Mouse (Mus musculus) layer of hippocampus, adult 18-20 months (tissue): Measurements from ENCODE around the gene Grk4. TPM values are rescaled to one million over a fixed set of nuclear protein-coding genes. Genes with fewer than 3 reads are reported as not detected.

Experiments
- DNase-seq, 2 experiments: peaks; one replicate each; pipeline ENCODE4 v3.0.0; 2022; ENCODE audit warnings: low spot score in 2 of 2
- long read RNA-seq: library from polyadenylated mRNA; stranded (forward); transcript quantifications from one replicate; pipeline ENCODE4 v2.0.0, GENCODE M21; 2021
- total RNA-seq, 2 experiments: library from RNA; stranded (reverse); gene quantifications; 2 replicates each; pipeline ENCODE4 v1.2.3; 2021

The Grk4 gene
- total RNA-seq = 1 to 10 TPM; 5.3 to 5.6 TPM
- long read RNA-seq, partial matches to known transcripts = 0 of 3 reads
- long read RNA-seq, other reads (novel, unspliced or antisense) = 2 of 3 reads

DNA sequence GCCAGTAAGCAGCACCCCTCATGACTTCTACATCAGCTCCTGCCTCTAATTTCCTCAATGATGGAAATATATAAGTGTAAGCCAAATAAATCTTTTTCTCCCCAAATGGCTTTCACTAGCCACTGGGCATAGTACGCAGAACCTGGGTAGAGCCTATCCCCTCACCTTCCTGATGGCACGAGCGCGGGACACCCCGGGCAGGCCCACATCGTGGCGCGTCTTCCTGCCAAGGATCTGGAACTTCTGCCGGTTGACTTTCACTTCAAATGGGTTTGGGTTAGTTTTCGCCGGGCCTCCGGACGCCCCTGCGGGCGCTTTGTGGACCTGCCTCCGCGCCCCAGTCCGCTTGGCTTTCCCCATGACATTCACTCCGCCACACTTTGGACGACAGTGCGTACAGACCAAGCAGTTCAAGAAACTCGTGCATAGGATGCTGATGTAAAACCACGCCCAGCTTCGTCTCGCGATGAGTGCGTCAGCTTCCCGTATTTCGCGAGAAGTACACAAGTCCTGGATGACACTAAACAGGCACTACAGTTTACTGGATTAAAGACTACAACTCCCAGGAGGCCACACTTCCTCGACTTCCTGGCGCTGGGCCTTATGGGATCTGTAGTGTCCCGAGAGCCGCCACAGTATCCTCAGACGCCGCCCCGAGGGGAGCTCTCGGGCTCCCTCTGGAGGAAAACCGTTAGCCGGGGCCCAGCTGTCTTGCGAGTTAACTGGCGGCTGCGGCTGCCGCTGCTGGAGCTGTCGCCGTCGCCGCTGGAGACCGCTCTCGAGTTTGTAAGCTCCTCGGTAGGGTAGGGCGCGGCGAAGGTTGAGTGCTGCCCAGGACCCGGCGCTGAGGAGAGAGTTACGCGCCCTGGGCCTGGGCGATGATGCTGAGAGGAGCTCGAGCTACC, at the start of gene Grk4, which contains the start of gene Nop14:
Grk4 (plus strand) TSS at position 694 of the 905 bp plus-strand sequence.
Nop14 (minus strand) TSS at position 463 of the 905 bp plus-strand sequence.
- peak; percentile 99 to 100 for DNase-seq

DNA sequence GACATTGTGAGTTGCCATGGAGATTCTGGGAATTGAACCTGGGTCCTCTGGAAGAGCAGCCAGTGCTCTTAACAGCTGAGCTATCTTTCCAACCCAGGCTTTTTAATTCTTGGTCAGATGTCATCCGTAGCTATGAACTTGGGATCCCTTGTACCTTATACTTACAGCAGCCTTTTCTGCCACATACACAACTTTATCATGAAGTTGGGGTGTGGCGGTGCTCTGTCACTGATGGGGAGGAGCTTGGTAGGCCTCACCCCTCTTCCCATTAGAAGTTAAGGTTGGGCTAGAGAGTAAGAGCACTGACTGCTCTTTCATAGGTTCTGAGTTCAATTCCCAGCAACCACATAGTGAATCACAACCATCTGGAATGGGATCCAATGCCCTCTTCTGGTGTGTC, 27.2 kb upstream of the Grk4 start:
- DNase-seq = no peak

DNA sequence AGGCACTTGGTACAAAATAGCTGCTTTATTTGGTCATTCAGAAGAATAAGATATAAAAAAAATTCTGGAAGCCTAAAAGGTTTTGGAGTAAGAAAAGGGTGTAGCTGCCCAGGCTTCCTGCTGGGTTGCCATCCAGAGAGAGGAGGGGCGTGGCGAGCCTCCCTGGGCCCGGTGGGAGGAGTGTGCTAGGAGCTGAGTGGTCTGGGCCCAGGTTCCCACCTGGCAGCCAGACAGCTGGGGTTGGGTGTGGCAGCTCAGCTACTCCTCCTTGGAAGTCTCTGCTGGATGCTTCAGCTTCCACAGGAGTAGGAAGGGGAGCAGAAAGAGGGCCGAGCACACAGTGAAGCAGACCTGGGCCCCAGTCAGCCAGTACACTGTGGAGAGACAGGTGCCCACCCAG, 26.5 kb upstream of the Grk4 start:
- DNase-seq = no peak

DNA sequence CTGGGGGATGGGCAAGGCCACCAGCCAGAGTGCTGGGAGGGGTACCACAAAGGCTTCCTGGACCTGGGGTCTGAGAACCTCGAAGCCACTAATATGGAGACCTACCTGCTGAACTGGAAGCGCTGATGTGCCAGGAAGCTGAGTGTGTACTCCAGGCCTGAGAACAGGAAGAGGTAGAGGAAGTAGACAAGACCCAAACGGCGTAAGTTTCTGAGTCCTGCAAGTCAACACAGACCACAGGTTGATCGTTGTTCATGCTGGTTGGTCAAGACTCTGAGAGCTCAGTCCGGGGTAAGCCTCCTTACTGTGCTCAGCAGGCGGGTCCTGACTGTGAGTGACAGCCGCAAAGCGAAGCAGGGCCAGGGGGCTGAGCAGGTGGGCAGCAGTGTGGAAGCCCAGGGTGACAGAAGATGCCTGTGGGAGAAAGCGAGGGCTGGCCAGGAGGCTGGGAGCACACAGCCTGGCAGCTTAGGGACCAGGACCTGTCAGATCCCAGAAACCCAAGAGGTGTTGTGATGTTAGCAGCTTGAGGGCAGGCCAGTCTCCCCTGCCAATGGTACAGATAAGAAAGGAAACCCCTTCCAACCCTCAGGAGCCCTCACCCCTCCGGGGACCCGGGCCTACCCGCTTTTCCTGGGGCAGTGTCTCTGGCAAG, 25.3 kb upstream of the Grk4 start:
- DNase-seq = no peak

DNA sequence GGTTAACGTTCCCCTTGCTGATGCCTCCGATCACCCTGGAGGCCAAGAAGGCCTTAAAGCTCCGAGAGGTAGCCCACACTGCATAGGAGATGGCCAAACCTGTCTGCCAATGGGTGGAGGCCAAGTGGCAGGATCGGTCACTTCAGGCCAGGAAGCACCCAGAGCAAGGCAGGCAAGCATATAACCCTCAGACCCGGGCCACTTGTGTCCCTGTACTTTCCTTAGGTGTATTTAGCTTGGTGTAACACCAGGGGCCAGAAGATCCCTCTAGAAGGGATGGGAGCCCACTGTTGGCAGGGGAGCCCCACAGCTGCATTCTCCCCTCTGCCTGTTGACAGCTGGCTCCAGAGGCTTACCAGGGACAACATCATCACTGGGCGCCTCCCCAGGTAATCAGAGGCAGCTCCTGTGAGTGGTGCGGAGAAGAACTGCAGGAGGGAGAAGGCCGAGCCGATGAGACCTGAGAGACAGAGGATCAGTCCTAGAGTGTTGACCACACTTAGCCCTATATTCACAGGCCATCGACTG, 24.4 kb upstream of the Grk4 start:
- DNase-seq = no peak

DNA sequence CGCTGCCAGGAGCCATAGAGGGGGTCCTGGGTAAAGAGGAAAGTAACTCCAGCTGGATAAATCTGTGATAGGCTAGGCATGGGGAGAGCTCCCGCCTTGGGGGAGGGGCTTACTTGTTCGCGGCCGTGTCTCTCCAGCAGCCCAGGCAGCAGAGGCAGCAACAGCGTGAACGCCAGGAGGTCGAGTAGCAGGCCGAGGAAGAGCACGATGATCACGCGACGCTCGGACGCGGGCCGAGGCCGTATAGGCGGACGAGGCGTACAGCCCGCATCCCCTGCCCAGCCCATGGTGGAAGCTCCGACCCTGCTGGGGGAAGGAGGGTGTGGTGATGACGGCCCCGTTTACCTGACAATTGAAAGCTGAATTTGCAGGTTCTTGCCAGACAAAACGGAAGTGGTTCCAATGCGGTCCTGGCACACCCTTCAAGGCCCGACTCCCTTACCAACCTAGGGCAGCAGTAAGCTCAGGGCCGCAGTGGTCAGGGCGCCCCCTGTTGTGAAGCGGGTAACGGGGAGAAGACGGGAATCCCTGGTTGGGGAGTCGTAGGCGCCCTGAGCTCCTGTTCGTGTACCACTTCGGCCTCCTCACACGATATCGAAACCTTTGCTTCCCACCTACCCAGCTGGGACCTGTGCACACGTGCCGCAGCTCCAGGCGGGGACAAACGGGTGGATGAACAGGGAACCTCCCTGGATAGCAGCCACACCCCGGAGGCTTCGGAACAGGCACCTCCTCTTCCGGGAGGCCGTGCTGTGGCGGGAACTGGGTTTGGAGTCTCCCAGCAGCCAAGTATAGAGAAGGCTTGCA, 23.5 kb upstream of the Grk4 start, which contains the start of gene Mfsd10:
Mfsd10 (minus strand) TSS at position 732 of the 807 bp plus-strand sequence.
- peak; percentile 71 to 84 for DNase-seq

DNA sequence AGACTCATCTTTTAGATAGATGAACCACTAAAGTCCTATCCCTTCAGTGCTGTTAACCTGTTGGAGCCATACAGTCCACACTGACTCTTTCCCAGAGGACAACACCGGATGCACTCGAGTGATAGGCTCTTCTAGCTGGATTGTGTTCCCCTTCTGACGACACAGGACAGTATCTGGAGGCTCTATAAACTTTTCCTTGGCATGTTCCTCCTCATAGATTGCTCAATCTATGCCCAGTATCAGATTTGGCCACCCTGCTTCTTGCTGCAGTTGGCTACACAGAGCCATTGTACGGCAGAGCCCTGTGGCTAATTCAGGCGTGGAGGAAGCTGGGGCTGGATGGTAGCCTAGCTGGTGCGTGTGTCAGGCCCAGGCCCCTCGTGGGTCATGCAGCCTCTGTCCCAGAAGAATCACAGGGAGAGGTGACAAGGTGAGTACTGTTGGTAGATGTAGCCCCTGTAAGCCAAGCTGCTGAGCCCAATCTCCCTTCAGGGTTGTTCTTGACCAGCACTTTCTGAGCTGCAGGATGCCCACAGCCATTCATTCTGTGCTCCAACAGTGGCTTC, 22.5 kb upstream of the Grk4 start:
- DNase-seq = no peak

DNA sequence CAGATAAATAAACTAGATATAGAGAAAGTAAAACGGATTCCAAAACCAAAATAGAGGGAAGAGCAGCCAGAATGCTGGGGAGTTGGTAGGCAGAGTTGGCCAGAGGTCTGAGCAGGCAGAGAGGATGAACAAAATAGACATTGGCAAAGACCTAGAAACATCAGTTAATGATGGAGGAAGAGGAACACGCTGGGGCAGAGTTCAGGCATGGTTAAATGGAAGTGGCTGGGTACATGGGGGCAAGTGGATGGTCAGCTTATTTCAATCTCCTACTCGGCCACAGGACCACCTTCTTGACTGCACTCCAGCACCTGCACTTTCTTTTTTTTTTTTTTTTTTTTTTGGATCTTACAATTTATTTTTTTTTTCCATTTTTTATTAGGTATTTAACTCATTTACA, 18.2 kb upstream of the Grk4 start:
- DNase-seq = no peak

DNA sequence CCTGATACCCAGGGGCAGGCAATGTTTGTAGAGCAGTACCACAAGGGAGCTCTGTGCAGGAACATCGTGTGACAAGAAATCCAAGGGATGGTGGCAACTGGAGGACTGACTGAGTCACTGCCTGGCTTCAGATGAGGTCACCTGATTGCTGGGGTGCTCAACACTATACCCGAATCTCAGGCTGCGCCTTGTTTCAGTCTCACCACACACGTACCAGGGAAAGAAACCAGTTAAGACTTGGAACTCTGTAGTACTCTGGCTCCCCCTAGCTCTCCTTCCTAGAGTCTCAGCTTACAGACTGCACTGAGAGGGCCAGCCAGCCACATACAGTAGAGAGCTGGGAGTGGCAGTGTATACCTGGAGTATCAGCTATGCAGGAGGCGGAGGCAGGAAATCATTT, 17.2 kb upstream of the Grk4 start:
- peak; percentile 42 to 83 for DNase-seq

DNA sequence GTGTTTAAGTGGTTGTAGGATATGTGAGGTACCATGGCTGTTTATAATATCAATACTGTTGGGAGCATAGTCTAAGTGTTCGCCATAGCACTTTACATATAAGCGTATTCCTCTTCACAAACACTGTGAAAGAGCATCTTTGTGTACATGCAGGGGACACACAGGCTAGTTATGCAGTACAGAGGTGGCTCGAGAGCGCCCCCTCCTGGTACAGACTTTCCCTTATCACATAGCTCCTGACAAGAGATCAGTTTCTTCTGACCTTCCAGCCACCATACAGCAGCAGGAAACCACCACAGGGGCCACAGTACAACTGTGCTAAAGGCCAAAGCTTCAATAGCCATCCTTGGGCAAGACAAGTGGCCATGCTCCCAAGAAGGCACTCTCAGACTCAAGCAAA, 12.6 kb upstream of the Grk4 start:
- peak in 1 of 2 experiments; percentile 78 for DNase-seq

DNA sequence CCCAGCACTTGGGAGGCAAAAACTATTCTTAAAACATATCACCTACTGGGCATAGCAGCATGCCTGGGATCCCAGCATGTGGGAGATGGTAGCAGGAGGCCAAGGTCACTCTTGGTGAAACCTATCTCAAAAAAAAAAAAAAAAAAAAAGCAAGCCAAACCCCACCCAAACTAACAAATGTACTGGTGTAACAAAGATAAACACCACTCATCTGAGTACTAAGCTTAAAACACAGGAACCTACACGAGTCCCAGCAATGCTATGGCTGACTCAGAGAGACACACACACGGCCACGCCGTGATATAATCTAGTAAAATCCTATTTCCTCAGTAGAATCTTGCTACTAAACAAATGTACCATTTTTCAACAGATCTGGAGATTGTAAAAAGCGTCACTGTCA, 7.2 kb upstream of the Grk4 start:
- no peak for DNase-seq

DNA sequence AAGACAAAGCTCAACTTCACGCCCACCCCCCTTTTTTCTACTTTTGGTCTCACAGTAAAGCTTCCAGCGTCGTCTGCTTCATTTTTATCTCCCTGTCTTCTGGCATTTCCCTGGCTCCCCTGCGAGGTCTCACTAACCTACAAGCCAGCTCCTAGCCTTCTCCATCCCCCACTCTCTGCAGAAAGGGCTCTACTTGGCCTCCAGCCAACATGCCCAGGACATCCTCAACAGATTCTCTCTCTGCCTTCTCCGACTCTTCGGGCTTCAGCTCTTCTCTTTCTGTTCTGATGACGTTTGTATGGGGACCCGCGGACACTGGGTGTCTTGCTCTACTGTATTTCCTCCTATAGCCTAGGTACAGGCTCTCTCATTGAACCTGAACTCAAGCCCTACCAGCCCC, 5.3 kb upstream of the Grk4 start:
- no peak for DNase-seq

DNA sequence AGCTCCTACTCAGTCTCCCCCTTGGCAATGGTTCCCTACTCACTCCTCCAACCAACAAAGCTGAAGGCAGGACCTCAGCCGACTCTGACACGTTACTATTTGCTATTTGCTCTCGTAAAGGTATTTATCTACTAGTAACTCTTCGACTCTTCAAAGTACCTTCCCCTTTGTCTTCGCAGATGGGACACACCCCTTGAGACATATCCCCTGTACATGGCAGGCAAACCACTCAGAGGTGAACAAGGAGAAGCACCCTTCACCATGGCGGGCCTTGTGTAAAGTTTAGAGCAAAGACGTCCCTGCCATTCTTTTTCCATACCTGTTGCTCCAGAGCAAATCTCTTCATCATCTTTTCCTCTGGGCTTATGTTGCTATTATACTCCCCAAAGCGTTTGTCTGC, 2.6 kb upstream of the Grk4 start:
- no peak for DNase-seq

DNA sequence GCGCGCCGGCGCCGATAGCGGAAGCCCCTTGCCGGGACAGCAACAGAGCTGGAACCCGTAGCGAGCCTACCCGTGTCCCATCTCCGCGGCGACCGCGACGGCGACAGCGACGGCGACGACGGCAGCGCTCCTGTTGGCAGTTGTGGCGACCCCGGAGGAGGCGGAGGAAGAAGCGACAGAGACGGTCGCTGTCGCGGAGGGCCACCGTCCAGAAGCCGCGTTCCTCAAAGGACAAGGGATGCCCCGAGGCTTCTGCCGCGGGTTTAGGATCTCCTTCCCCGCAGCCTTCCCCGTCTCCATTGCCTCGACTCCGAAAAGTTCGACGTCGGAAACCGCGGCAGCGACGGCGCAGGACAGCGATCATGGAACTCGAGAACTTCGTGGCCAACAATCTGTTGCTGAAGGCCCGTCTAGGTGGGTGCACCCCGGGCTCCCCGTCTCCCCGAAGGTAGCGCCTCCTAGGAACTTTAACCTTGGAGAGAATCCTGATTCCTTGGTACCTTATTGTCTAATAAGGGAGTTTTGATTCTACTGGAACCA, 482 bp downstream of the Grk4 start:
- peak in 1 of 2 experiments; percentile 23 for DNase-seq

DNA sequence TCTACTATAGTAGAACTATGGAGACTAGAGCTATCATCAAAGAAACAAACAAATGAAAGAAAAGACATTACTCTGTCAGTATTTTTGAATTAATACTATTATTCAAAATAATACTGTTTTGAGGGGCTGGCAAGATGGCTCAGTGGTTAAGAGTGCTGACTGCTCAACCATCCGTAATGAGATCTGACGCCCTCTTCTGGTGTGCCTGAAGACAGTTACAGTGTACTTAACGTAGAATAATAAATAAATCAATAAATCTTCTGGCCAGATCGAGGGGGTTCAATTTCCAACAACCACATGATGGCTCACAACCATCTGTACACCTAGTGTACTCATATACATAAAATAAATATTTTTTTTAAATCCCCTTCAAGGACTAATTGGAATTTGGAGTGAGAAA, 1.7 kb downstream of the Grk4 start:
- DNase-seq = no peak

DNA sequence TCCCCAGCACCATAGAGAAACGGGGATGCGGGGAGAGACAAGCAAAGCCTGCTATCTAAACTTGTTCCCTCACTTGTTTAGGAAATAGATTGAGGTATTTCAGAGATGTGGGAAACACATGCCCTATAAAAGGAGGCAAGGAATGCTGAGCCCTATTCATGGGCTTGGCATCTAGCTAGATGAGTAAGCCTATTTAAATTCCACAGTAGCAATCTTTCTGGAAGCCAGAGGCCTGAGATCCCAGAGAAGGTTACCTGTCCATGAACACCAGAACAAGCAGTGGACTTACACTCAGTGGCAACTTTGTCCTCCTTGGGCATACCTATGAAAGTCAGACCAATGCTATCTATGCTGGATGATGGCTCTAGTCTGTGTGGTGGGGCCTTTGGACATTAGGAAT, 3.1 kb downstream of the Grk4 start:
- DNase-seq = no peak

DNA sequence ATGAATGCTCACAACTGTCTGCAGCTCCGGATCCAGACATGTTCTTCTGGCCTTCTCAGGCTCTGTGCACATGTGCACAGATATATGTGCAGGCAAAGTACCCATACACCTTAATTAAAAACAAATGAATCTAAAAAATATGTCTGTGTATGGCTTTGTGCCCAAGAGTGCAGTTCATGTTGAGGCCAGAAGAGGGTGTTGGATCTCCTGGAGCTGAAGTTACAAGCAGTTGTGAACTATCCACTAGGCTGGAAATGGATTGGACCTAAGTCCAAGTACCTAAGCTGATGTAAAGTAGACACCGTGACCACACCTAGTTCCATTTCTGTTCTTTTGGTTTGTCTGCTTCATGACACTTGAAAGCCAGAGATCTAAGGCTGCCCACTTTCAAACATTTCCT, 9.3 kb downstream of the Grk4 start:
- no peak for DNase-seq

DNA sequence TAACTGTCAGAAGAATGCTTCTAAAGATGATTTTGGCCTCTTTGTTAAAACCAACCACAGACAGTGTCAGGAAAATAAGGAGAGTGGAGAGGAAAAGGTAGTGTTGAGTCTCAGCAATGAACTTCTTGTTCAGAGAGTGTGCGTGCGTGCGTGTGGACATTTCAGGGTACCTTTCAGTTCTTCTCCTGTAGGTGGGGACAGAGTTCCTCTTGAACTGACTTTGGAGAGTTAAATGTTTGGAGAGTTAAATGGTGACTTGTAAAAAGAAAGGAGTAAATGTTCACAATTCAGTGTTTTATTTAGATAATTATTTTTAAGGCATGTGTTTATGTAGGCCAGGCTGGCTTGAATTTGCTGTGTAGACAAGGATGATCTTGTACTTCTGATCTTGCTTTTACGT, 10.1 kb downstream of the Grk4 start:
- DNase-seq = no peak

DNA sequence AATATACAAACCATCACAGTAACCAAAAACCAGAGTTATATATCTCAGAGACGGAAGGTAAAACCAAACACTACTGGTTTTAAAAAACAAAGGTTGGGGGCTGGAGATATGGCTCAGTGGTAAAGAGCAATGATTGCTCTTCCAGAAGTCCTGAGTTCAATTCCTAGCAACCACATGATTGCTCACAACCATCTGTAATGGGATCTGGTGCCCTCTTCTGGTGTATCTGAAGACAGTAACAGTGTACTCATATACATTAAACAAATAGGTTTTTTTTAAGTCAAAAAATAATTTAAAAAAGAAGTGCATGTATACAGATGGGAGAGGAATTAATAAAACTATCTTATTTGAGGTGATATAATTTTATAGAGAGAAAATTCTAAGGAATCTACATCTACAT, 29.7 kb downstream of the Grk4 start:
- no peak for DNase-seq

DNA sequence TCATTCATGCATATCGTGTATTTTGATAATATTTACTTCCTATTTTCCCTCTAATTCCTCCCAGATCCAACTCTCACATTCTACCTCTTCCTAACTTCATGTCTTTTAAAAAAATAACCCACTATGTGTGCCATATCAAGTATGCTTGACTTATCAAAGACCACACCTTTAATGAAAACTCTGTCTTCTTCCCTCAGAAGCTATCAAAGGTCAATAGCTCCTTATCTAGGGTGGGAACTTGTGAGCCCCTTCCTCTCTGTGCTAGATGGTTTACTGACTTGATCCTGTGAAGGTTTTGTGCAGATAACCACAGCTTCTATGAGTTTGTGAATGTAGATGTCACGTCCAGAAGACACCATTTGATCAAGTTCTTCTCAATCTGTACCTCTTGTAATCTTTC, 32.6 kb downstream of the Grk4 start:
- DNase-seq = no peak

DNA sequence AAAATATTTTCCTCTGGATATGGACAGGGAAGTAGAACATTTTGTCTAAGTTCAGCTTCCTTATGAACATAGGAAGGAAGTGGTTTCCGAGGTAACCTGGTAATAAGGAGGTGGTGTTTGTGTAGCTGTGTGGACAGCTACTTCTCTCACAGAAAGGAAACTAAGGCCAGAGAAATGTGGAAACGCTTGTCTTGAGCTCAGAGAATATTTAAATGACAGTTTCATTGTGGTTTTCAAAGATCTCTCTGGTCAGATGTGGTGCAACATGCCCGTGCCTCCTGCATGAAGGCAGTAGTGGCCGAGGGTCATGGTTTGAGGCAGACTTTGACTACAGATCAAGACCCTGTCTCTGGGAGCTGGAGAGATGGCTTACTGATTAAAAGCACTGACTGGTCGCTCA, 35.3 kb downstream of the Grk4 start:
- no peak for DNase-seq
